15 mouse cellular contexts compared by ENCODE assay signal in genomic region chr9:96865473-96866050, GRCm38 (mm10). TPM values are rescaled to one million over a fixed set of nuclear protein-coding genes. Genes with fewer than 3 reads are reported as not detected.
A peak's percentile ranks its signal among the peaks of the same experiment; 100 is the strongest.
DNase-seq lines count a peak whose midpoint lies in the region; ATAC-seq and TF ChIP-seq lines count a peak whose summit lies in the region.
"Had no signal": no experiment of that assay in that cellular context is flagged by ENCODE, and none has a peak within 500 bp of the region (broad histone marks: within the 10 kb centered on the region; RNA-seq: fewer than 3 reads in every experiment).

No protein-coding gene starts in this region.

- whole genome bisulfite sequencing in embryonic facial prominence, embryonic 15.5 days = 52% methylated on average over 16 of the region's 16 CpGs
- WGBS in intestine, postnatal 0 days = 85% methylated on average over 16 of the region's 16 CpGs

- intact Hi-C loops in left cerebral cortex, postnatal 10 days (cut with DNase I) = no loop called here
- intact Hi-C loops in left cerebral cortex, postnatal 25 days (cut with DNase I) = no loop called here

- no peak overlapping the region for H3K4me3 ChIP-seq in embryonic facial prominence, embryonic 15.5 days (replicated peaks)
- H3K4me3 ChIP-seq in intestine, postnatal 0 days (ENCODE audit: low read depth, low read length) = no peak overlapping the region
- H3K4me3 ChIP-seq: heart, adult 2 months; intestine, embryonic 15.5 days; neural tube, embryonic 12.5 days had no signal

- no peak for TF ChIP-seq CTCF in brain, embryonic 14.5 days (IDR thresholded peaks at IDR 0.05; ENCODE audit: borderline replicate concordance, extremely low read depth, insufficient read depth, insufficient read length)
- TF ChIP-seq CTCF in intestine, postnatal 0 days (IDR thresholded peaks at IDR 0.05; ENCODE audit: low read depth) = no peak

- peak overlapping the region; percentile 40; the same call in 1 of the 2 replicates for H3K27ac ChIP-seq in embryonic facial prominence, embryonic 15.5 days (replicated peaks)
- H3K27ac ChIP-seq in intestine, postnatal 0 days (ENCODE audit: low read depth, low read length) = no peak overlapping the region
- H3K27ac ChIP-seq: heart, adult 2 months; intestine, embryonic 15.5 days; neural tube, embryonic 12.5 days; stomach, postnatal 0 days had no signal

- peak; percentile 42 to 56 for DNase-seq in left cerebral cortex, adult 18-20 months (ENCODE audit: low spot score in 2 of 2)
- no peak for DNase-seq in left cerebral cortex, postnatal 10 days (ENCODE audit: extremely low spot score in 1 of 2, low spot score in 2 of 2)
- peak; percentile 84 for DNase-seq in brain, embryonic 14.5 days (ENCODE audit: low read depth)
- peak; percentile 31 to 74 for DNase-seq in left cerebral cortex, postnatal 25 days (ENCODE audit: low spot score in 2 of 2)
- DNase-seq in ovary, adult 18-20 months (ENCODE audit: low spot score) = no peak
- DNase-seq: adrenal gland, adult 8-10 months; cerebellum, adult 8-10 months; heart, adult 2 months; thymus, postnatal 25 days had no signal

- H3K36me3 ChIP-seq in embryonic facial prominence, embryonic 15.5 days = no peaks in the 10 kb centered on the region
- no peaks in the 10 kb centered on the region for H3K36me3 ChIP-seq in intestine, postnatal 0 days (ENCODE audit: control insufficient read depth, insufficient read depth)
- H3K36me3 ChIP-seq: G1E; intestine, embryonic 15.5 days; neural tube, embryonic 12.5 days had no signal

- H3K4me1 ChIP-seq in embryonic facial prominence, embryonic 15.5 days = peaks cover 38% of the 10 kb centered on the region
- peaks cover 8% of the 10 kb centered on the region; the same call in 1 of the 2 replicates for H3K4me1 ChIP-seq in intestine, postnatal 0 days (replicated peaks; ENCODE audit: control insufficient read depth, insufficient read depth, low read length)
- H3K4me1 ChIP-seq: neural tube, embryonic 12.5 days had no signal

- H3K9ac ChIP-seq in embryonic facial prominence, embryonic 15.5 days = no peak overlapping the region
- H3K9ac ChIP-seq in intestine, postnatal 0 days (ENCODE audit: low read depth, low read length) = no peak overlapping the region
- H3K9ac ChIP-seq: intestine, embryonic 15.5 days; neural tube, embryonic 12.5 days had no signal

- no peak for TF ChIP-seq POLR2A in brain, embryonic 14.5 days (IDR thresholded peaks at IDR 0.05; ENCODE audit: borderline replicate concordance, extremely low read depth, insufficient read depth, insufficient read length, poor library complexity, severe bottlenecking)

- H3K27me3 ChIP-seq in embryonic facial prominence, embryonic 15.5 days = no peaks in the 10 kb centered on the region
- no peaks in the 10 kb centered on the region for H3K27me3 ChIP-seq in intestine, postnatal 0 days (replicated peaks; ENCODE audit: control insufficient read depth, insufficient read depth, low read length)
- H3K27me3 ChIP-seq: intestine, embryonic 15.5 days; neural tube, embryonic 12.5 days had no signal

- H3K4me2 ChIP-seq in embryonic facial prominence, embryonic 15.5 days (replicated peaks) = no peak overlapping the region
- no peak overlapping the region for H3K4me2 ChIP-seq in intestine, postnatal 0 days (replicated peaks; ENCODE audit: low read depth)
- H3K4me2 ChIP-seq: intestine, embryonic 15.5 days; neural tube, embryonic 12.5 days had no signal

- H3K9me3 ChIP-seq in embryonic facial prominence, embryonic 15.5 days (replicated peaks) = no peaks in the 10 kb centered on the region
- H3K9me3 ChIP-seq in intestine, postnatal 0 days (ENCODE audit: control insufficient read depth) = no peaks in the 10 kb centered on the region
- H3K9me3 ChIP-seq: G1E; intestine, embryonic 15.5 days; neural tube, embryonic 12.5 days had no signal

- ATAC-seq in embryonic facial prominence, embryonic 15.5 days (ENCODE audit: insufficient number of reproducible peaks, low FRiP score, low TSS enrichment, low read depth) = no peak
- no peak for ATAC-seq in intestine, postnatal 0 days
- ATAC-seq: intestine, embryonic 15.5 days had no signal

RNA-seq across cellular contexts. Expression of gene Pxylp1, which starts 26.9 kb away (rescaled TPM):
- 10 to 100 TPM; 19.4 to 21.3 TPM for total RNA-seq in left cerebral cortex, adult 18-20 months (2021)
- 10 to 100 TPM; 15.0 to 16.0 TPM for total RNA-seq in left cerebral cortex, postnatal 10 days (2021)
- polyA plus RNA-seq in brain, embryonic 14.5 days (2012; rRNA removed) = 29.1 and 40.1 TPM in 2 replicates
- polyA plus RNA-seq in embryonic facial prominence, embryonic 15.5 days (2015; fragmentation: Nextera tagmentation; extraction: Ambion mirVana) = 32.7 and 34.4 TPM in 2 replicates
- 10 to 100 TPM; 17.1 to 22.0 TPM for total RNA-seq in left cerebral cortex, postnatal 25 days (2021)
- 22.7 and 24.1 TPM in 2 replicates for polyA plus RNA-seq in intestine, postnatal 0 days (2015; fragmentation: Nextera tagmentation; extraction: Ambion mirVana)
- polyA plus RNA-seq: G1E had no signal

Comparison
In these comparisons a context has a peak if more than half of its experiments do, and no peak if none do; other contexts are left out.
1. DNase-seq: peak in left cerebral cortex, adult 18-20 months (2 of 2), brain, embryonic 14.5 days (single experiment) and left cerebral cortex, postnatal 25 days (2 of 2); none in left cerebral cortex, postnatal 10 days (0 of 2) and ovary, adult 18-20 months (single experiment).